Mouse (Mus musculus) ovary, postnatal 36 days (tissue): ENCODE data around the gene Ofcc1.

Experiments
- DNase-seq: peaks from one replicate; pipeline ENCODE4 v3.0.0; 2022; ENCODE audit warnings: low spot score, mixed read lengths

Gene Ofcc1

GRCm38 (mm10) chr13:39979294-39980061, 381.8 kb downstream of the Ofcc1 start:
- DNase-seq = no peak

- DNase-seq = no peak
These were observed 392.8 kb downstream of the Ofcc1 start for GRCm38 (mm10) chr13:39968349-39969016.

- no peak for DNase-seq
These were observed 404.0 kb downstream of the Ofcc1 start for GRCm38 (mm10) chr13:39957226-39957625.

- no peak for DNase-seq
These were observed 405.2 kb downstream of the Ofcc1 start for GRCm38 (mm10) chr13:39956017-39956416.
